Mouse (Mus musculus): Measurements from ENCODE around the gene Rpusd4.

Rpusd4 gene

DNA sequence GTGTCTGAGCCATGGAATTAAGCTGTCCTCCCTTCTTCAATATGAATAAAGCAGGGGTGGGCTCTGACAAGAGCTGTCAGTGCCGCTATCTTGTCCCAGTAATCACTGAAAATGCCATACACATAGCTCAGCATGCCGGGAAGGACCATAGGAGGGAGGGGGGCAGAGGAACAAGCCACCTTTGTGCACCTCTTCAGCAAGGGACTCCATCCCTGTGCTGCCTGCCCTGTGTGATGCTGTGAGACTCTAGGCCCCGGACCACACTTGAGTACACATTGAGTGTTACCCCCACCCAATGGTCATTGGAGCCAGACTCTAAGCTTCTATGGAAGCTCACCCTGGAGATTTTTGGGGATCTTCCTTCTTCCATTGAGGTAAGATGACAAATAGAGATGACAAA, 18.7 kb downstream of the Rpusd4 start:
- DNase-seq (ENCODE audit: low read depth, low spot score): no peak

DNA sequence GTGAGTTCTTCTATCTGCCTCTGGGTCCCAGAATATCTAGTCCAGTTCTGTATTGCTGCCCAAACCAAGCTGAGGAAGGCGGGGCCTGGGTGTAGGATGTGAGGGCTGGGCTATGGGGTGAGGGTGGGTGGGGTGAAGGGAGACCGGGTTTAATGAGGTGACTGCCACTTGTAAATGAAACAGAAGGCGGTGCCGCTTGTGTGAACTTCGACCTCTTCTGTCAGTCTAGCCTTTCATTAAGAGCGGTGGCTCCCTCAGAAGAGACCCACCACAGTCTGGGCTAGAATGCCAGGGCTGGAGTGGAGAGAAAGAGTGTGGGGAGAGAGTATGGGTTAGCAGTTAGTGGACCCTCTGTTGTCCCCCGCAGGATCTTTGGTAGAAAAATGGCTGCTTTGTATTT, 22.3 kb downstream of the Rpusd4 start:
- no peak for DNase-seq (ENCODE audit: low read depth, low spot score)

GRCm38 (mm10) chr9:35290417-35290816, 22.8 kb downstream of the Rpusd4 start:
- no peak for DNase-seq (ENCODE audit: low read depth, low spot score)

GRCm38 (mm10) chr9:35290916-35291315, 23.3 kb downstream of the Rpusd4 start:
- DNase-seq (ENCODE audit: low read depth, low spot score): no peak

GRCm38 (mm10) chr9:35293465-35293864, 25.8 kb downstream of the Rpusd4 start:
- no peak for DNase-seq (ENCODE audit: low read depth, low spot score)

DNA sequence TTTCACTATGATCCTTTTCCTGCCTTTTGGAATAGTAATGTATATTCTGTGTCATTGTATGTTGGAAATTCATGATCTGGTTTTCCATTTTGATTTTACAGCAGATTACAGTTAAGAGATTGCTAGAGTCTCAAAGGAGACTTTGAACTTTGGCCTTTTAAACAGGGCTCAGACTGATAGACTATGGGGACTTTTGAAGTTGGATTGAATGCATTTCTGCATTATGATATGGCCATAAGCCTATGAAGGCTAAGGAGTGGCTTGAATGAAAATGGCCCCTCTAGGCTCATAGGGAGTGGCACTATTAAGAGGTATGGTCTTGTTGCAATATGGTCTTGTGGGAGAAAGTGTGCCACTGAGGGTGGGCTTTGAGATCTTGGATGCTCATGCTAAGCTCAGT, 30.1 kb downstream of the Rpusd4 start:
- DNase-seq (ENCODE audit: low read depth, low spot score): no peak

DNA sequence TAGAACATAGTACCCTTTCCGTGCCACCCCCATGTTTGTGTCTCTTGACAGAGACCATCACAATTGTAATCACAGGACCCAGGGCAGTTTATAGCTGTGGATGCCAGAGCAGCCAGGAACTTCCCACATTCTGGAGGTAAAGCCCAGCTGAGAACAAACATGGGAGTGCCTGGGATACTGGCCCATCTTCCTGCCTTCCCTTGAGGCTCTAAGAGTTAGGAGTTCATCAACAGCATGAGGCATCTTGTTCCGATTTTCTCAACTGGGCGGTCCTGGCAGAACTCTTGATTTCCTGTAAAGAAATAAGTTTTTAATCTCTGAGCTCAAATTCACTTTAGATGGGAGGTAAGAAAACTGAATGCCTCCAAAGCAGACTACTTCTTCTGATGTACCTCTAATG, 34.5 kb downstream of the Rpusd4 start:
- DNase-seq (ENCODE audit: low read depth, low spot score): no peak

GRCm38 (mm10) chr9:35307461-35307860, 39.8 kb downstream of the Rpusd4 start:
- DNase-seq (ENCODE audit: low read depth, low spot score): no peak

DNA sequence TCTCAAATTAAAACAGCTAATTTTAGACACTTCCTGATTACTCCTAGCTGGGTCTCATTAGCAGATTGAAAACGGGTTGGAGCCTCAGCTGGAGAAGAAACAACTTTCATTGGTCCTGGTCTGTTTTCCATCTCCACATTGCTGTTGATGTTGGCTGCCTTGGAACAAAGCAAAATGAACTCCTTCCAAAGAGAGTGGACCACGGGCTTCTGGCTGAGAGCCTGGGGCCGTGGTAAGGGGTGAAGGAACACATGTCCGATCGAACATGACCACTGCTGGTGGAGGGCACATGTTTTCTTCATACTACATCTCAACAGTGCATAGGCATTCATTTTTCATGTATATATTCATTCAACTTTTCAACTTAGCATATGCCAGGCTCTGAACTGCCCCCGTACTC, 42.7 kb downstream of the Rpusd4 start:
- no peak for DNase-seq (ENCODE audit: low read depth, low spot score)

DNA sequence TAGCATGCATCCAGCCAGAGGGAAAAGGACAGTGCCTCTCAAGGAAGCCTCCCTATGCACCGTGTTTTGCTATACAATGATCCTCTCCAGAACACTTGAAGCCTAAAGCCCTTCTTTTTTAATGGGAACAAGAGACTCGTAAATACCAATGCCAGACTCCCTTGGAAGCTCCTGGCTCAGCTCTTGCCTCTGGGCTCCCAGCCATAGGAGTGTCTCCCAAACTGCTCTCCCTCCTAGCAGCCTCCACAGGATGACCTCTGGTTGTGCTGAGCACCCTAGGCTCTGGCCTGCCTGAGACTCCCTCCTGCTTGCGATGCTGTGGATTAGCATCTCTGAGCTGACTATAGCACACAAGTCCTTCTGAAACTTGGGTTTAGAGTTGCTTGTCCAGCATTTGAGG, 44.9 kb downstream of the Rpusd4 start:
- no peak for DNase-seq (ENCODE audit: low read depth, low spot score)

GRCm38 (mm10) chr9:35313601-35314000, 45.9 kb downstream of the Rpusd4 start:
- no peak for DNase-seq (ENCODE audit: low read depth, low spot score)

DNA sequence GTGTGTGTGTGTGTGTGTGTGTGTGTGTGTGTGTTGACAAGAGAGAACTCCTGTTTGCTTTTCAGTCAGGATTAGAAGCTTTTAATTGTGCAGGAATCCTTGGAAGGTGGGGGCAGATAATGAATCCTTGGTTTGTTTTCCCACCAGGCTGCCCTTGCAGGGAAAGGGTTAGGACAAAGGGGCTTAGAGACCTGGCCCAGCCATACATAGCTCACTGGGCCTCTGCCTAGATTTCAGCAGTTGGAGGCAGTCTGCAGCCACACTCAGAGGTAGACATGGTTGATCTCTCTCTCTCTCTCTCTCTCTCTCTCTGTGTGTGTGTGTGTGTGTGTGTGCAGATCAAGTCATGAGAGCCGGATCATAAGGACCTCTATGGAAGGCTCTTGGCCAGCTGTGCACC, 46.6 kb downstream of the Rpusd4 start:
- no peak for DNase-seq (ENCODE audit: low read depth, low spot score)

GRCm38 (mm10) chr9:35316771-35317211, 49.1 kb downstream of the Rpusd4 start:
- no peak for DNase-seq (ENCODE audit: low read depth, low spot score)

DNA sequence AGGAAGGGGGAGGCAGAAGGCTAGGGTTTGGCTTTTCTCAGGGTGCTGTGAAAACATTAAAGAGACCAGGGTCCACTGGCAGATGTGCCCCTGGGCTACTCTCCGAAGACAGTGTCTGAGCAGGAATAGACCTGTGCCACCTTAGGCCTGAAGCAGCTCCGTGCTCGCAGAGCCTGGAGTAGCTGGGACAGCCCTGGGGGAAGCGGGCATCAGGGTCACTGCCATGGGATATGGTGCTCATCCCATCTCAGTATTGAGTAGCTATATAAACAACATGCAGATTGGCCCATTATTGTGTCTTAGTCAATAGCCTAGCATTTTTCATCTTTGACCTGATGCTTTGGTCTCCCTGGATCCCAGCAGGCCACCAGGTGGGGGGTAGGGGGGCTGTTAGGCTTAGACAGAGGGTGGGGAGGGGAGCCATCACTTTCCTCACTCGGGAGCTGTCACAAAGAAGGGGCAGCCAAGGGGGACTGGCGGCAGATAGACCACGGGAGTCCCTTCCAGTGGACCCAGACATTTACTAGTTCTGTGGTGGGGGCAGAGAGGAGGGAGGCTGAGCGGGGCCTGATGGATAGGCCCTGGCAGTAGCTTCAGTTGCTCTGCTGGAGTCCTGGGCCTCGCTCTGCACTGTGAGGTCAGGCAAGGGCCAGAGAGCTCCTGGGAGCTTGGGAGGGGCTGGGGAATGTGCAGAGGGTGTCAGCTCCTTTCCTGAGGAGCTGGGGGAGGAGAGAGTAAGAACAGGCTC, 49.7 kb downstream of the Rpusd4 start:
- DNase-seq (ENCODE audit: low read depth, low spot score): peak; percentile 48

DNA sequence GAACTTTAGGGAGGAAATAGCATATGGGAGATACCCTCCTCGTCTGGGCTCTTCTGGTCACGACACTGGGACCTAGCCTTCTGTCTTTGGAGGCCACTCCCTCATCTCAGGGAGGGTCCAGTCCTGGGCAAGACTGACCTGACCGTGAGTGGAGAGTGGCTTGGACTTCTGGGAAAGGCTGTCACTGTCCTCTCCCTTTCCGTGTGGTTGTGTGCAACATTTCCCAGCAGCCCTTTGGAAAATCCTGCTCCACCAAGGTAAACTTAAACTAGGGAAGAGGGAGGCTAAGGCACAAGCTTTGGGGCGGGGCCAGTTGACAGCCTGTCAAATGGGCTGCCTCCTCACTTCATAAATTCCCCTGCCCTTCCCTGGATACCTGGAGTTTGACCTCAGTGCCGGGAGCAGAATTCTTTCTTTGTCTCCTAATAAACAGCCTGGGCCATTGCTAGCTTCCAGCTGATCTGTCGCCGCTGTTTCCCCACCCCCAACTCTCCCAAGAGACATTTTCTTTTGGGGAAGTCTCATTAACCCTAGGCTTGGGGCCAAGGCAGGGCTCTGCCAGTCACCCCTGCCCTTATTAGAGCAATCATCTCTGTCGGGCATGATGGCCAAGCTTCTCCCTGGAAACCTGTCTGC, 51.0 kb downstream of the Rpusd4 start:
- DNase-seq (ENCODE audit: low read depth, low spot score): no peak

- no peak for DNase-seq (ENCODE audit: low read depth, low spot score)
Measured at GRCm38 (mm10) chr9:35320288-35320687, 52.6 kb downstream of the Rpusd4 start.

- no peak for DNase-seq (ENCODE audit: low read depth, low spot score)
Measured at GRCm38 (mm10) chr9:35323974-35324373, 56.3 kb downstream of the Rpusd4 start.

DNA sequence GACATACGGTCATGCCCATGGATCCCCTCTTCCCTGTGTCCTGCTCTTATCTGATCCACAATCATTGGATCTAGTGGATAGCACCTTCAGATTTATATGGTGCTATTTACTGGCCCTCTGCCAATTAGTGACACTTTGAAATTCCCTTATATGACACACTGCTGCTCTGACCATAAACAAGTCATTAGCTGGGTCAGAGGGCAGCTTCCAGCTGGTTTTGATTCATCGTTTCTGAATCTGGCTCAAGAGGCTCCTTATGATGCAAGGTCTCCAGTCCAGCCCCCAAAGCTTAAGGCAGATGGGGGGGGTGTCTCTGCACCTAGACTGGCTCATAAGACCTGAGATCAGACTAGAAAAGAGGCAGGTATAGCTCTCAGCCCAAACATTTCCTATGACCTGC, 56.9 kb downstream of the Rpusd4 start:
- DNase-seq (ENCODE audit: low read depth, low spot score): no peak

DNA sequence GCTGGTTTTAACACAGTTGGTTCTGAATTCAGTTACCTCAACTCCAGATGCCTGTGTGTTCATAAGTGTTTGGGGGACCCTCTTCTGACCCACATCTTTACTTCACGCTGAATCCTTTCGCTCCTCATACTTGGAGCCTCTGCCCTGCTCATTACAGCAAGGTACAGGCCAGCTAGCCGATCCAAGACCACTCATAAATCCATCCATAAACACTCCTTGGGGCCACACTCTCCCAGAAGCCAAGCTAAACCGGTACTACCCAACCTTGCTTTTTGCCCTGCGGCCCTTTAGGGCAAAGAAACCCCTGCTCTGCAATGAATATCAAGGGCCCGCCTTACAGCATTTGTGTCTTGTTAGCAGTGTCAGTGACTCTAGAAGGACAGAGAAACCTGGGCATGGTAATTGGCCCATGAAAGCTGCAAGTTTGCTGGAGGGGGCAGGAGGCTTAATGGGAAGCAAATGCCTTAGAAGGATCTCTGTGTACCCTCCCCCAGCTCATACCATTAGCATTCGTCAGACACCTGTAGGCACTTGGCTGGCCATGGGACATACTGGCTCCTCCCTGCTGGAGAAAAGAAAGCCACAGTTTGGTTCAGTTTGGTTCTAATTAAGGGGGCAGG, 59.1 kb downstream of the Rpusd4 start:
- DNase-seq (ENCODE audit: low read depth, low spot score): peak; percentile 21
